Mouse (Mus musculus) left cerebral cortex, adult 9 months (tissue): ENCODE measurements around the gene Olfr64.
A peak's percentile ranks its signal among the peaks of the same experiment; 100 is the strongest.

Experiments
- DNase-seq, 2 experiments: peaks; one replicate each; pipeline ENCODE4 v3.0.0; 2022; ENCODE audit warnings: low spot score in 2 of 2

The Olfr64 gene

DNA sequence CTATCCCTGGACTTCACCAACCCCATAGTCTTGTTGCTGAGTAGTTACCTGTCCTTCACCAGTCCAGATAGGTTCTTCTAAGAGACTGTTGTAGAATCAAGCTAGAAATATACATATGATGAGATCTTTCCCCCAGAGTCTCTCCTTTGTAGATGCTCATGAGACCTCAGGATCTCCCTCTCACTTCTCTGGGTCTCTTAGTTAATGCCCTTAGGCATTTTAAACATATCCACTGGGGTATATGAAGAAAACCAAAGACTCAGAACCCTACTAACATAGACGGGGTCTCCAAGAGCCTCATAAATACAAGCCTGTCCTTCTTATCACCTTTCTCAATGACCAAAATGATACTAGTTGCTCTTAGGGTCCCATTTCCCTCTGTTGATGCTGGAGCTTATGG, at the start of gene Olfr64:
Gene Olfr64 (minus strand): TSS at position 101 of the 400 bp plus-strand sequence.
- DNase-seq: no peak

DNA sequence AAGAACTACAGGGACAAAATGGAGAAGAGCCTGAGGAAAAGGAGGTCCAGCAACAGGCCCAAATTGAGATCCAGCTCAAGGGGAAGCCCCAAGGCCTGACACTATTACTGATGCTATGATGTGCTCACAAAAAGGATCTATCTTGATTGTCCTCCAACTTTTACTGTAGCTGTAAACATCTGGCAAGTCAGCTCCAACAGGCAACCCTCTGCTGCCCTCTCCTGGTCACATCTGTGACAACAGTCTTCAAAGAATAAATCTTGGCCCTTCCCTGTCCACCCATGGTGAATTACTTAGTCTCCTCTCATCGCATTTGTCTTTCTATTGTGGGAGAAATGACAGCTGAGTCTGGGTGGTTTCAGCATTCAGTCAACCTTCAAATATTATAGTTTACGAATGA, 48.4 kb upstream of the Olfr64 start:
- peak in 1 of 2 experiments; percentile 5 for DNase-seq

DNA sequence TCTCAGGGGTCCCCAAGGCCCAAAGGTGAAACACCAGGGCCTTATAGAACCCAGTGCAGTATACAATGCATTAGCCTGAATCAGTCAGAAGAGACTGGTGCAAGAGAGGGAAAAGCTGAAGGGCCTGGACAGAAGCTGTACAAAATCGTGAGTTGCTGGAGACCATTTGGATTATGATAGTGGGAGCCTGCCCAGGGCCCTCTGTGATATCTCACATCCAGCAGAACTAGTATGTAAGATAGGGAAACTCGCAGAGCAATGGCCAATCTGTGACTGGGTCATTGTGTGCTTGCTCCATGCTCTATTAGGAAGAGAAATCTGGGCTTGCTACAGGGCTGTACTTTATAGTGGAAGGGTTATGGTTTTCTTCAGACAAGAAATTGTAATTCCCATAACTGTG, 40.0 kb upstream of the Olfr64 start, which contains the start of gene Olfr632:
Gene Olfr632 (plus strand): TSS at position 84 of the 400 bp plus-strand sequence.
- no peak for DNase-seq

DNA sequence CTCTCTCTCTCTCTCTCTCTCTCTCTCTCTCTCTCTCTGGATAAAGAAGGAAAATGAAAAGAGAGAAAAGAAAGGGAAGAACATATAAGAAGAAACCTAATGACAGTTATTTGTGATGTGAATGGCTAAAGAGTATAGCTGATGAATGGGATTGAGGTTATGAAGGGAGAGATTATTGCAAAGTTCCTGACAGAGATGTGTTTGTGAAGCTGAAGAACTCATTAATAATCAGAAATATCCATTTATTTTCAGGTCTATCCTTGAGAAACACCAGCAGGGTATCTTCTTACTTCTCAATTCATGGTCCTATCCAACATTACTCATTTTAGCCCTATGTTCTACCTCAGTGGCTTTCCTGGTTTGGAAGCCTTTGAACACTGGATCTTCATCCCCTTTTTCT, 34.2 kb upstream of the Olfr64 start, which contains the start of gene Olfr631:
Gene Olfr631 (plus strand): TSS at position 301 of the 400 bp plus-strand sequence.
- no peak for DNase-seq

DNA sequence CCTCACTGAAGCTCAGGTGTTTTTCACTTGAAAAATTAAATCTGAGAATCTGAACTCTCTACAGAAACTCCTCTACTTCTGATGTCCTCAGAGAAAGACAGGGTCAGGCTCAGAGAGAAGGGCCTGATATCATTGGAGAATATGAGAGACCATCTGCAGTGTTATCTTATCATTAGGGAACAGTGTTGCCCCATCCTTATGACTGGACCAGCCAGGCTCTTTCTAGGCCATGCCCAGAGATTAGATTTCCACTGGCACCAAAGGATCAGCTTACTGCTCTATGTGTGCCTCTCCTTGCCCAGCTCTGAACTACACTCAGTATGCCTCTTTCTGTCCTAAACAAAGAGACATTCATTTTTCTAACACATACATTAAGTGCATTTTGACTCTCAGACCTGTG, 21.1 kb upstream of the Olfr64 start:
- DNase-seq: no peak

DNA sequence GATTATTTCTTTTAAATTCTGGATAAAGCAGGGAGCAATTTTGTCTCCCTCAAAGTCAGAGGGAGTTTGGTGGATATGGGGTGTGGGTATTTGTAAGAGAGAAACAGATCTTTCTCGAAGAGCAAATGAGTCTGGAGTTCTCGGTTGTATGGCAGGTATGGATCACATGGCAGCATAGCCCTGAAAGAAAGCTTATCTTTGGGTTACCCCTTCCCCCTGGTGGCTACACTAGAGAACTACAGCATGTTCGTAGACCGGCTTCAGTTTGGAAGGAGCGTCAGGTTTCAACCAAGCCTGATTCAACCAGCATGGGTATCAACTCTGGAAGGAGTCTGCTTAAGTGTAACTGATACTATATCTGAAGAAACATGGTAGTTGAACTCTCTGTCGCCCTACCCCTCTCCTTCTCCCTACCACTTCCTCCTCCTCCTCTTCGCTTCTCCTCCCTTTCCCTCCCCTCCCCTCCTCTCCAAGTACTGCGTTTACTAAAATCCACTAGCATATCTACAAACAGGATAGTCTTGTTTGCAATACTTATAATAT, 18.8 kb upstream of the Olfr64 start:
- DNase-seq: no peak

DNA sequence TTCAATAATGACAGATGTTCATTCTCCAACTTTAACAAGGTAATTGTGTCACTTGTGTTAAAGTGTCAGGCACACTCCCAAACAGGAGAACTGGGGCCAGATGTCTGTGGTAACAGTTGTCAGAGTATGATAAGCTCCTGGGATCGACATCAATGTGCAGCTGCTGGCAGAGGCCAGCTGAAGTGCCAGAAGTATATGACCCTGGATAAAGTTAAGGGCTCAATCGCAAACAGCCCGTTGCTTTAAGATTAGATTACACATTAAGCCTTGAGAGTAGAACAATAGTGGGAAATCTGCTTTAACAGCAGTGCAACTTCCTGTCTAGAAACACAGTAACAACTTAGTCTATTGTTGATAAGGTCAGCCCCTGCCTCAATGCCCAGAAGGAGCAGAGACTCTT, 15.8 kb upstream of the Olfr64 start:
- DNase-seq: no peak

DNA sequence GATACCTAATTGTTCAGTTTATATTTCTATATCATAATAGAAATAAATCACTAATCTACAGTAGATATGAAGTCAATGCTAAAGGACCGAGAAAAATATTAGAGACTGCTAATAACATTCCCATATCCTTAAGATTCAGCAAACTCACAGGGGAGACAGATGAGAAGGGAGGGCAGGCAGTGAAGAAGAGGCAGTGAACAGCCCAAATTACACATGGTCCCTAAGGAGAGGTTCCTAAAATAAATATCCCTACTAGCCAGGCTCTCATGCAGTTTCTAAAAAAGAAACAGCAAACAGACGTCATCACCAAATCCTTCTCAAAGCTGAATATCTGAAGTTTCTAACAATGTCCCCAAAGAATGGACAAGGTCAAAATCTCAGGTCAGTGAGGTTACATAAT, 8.9 kb upstream of the Olfr64 start, which contains the start of gene Olfr65:
Gene Olfr65 (plus strand): TSS at position 301 of the 400 bp plus-strand sequence.
- no peak for DNase-seq

DNA sequence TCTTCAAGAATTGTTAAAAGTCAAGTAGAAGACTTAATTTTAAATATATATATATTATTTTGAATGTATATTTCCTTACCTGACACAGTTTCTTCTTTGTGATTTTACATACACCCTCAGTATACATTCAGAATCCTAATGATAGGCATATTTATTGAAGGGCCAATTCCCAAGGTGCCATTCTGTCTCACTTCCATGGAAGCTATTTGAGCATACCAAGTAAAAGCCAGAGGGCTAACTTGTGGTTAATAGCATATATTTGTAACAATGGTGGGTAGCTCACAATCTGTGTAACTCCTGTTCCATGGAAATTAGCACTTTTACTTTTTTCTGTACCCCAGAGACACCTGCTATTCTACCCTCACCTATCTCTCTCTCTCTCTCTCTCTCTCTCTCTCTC, 8.1 kb downstream of the Olfr64 start, which contains the start of gene Olfr66:
Gene Olfr66 (minus strand): TSS at position 101 of the 400 bp plus-strand sequence.
- no peak for DNase-seq

DNA sequence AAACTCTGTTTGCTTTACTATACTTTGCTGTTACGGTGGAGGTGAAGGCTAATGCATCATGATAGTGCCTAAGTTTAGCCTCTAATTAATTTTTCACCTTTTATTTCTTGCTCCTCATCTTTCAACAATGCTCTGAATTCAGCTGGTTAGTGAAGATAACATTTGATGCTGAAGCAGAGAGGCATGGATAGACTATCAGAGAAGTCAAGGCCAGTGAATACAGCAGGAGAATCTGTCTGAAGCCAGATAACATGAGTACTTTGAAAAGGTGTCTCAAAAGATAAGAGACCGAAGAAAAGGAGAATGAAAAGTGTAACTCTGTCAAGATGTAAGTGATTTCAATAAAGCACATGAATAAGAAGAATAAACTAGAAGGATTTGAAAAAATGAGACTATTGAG, 17.2 kb downstream of the Olfr64 start:
- no peak for DNase-seq

DNA sequence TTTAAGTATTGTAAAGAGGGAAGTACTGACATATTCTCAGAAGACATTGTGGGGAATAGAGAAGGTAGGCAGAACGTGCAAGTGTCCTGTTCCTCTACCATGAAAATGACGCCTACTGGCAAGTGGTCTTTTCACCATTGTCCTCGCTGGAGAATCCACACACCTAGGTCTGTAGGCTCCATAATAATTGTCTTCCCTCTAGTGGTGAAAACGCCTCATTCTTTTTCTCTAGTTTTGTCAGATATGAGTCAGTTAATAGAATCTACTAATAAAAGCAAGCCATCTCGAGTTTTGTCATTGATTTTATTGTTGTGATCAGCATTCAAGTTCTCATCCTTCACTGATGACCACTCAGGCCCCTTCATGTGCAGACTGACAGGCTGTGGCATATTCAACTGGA, 19.8 kb downstream of the Olfr64 start:
- no peak for DNase-seq

DNA sequence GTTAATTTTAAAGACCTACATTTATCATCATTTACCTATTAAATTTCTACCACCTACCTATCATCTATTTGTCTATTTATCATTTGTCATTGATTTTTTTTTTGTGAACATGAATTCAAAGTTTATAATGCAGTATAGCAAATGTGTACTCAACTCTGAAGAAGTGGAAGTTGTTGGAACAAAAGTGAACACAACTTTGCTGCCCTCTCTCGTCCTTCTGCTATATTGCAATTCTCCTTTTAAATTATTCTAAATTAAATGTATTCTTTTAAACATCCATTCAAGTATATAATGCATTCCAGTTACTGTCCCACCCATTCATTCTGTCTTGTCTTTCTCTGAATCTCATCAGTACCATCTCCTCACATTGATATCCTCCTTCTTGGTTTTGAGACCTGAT, 21.2 kb downstream of the Olfr64 start:
- peak in 1 of 2 experiments; percentile 3 for DNase-seq

DNA sequence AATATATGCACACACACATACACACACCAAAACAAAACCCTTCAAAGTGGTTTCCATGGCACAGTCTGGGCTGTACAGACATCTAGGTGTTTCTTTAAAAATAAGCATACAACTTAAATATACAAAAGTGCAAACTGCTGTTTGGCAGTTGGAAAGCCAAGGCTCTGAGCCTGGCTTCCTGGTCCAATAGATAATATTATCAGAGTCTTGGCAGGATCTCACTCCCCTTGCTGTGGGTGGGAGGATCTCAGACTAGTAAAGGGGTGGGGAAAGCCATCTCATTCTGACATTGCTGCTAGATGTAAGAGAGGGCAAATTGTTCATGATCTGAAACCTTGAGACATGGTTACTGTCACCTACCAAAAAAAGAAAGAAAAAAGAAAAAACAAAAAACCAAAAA, 23.6 kb downstream of the Olfr64 start:
- DNase-seq: no peak

DNA sequence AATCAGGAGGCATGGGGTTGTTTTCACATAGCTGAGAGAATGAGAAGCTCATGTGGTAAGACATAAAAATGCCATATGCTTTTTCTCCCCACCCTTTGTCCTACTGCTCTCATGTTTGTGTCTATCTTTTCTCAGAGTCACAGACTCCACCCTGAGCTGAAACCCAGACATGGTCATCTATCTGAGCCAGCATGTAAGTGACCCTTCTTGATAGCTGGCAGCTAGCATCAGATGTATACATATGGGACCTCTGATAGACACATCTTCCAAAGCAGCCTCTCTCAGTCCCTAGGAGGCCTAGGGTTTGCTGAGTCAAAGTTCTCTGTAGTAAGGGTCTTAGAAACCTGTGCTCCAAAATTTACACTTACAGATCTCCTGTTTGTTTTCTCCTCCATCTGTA, 28.6 kb downstream of the Olfr64 start:
- DNase-seq: no peak

DNA sequence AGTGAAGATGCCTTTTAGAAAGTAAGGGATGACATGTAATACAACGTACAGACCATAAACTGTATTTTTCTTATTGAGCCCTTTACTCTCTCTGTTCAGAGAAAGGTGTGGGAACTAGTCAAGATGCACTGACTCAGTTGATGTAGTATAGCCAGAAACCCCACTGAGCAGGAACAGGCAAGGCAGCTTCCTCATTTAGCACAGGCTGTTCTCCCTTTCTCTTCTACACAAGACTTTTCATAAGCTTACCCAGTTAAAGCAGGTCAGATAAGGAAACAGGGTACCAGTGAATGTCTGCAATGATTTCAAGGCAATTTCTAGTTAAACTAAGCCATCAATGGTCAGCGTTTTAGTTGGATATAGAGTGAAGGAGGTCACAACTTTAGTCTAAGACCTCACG, 32.8 kb downstream of the Olfr64 start:
- DNase-seq: no peak

DNA sequence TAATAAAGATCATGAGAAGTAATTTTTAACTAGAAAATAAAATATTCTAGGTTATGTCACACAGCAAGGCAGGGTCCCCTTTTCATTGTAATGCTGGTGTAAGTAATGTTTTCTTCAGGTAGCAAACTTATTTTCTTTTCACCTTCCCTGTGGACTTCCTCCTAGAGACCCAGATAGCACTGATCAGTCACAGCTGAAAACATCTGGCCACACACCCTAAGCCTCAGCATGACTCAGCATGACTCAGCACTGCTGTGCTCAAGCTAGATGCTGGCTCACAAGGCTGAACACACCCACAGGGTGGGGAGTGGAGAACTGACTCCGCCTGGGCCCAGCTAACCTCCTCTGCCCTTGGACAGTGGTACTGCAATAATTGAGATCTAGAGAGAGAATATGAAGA, 33.4 kb downstream of the Olfr64 start:
- no peak for DNase-seq

DNA sequence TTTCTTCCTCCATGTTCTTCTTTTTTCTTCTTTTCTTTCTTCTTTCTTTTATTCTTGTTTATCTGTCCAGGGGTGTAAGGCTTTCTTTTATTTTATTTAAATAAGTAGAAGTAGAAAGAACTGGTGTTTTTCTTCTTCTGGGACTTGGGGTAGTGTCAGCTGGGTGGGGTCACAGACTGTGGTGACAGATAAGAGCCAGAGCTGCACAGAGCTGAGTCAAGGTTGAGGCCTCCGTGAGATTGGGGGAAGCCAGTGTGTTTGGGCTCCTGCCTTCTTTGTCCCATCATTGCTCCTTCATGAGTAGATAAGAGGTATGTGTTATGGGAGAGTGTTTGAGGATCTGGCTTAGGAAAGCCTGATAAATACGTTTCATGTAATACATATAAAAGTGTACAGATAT, 35.2 kb downstream of the Olfr64 start:
- DNase-seq: no peak

DNA sequence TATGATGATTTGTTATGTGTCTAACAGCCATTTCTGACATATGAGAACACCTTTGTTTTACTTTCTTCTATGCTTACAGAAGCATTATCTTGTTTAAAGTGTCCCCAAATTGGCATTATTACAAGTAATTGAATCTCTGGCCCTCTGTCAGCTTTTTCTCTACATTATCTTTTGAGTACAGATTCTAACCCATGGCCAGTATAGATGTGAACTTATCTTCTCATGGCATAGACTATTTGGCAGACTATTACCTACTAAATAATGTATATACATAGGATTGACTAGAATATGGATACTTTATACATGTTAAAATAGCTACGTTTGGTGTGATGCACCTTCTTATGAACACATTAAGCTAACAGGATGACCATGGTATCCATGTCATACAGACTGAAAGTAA, 39.6 kb downstream of the Olfr64 start:
- no peak for DNase-seq

DNA sequence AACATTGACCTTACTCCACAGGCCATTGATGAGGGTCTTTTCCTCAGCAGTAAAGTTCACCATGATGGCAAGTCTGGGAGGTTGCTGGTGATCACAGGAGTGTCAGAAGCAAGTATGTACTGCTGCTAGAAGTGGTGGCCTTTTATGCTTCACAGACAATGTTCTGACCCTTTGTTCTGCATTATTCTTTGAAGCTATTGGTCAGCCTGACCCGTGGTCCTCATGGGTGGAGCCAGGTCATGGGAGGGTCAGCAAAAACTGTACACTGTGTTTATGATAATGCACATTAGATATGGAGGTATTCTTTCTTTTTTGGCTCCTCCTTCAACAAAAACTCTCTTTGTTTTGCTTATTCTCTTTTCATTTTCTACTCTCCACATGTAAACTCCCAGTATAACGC, 41.2 kb downstream of the Olfr64 start, which contains the start of gene Hbb-y:
Gene Hbb-y (minus strand): TSS at position 127 of the 400 bp plus-strand sequence.
- no peak for DNase-seq

DNA sequence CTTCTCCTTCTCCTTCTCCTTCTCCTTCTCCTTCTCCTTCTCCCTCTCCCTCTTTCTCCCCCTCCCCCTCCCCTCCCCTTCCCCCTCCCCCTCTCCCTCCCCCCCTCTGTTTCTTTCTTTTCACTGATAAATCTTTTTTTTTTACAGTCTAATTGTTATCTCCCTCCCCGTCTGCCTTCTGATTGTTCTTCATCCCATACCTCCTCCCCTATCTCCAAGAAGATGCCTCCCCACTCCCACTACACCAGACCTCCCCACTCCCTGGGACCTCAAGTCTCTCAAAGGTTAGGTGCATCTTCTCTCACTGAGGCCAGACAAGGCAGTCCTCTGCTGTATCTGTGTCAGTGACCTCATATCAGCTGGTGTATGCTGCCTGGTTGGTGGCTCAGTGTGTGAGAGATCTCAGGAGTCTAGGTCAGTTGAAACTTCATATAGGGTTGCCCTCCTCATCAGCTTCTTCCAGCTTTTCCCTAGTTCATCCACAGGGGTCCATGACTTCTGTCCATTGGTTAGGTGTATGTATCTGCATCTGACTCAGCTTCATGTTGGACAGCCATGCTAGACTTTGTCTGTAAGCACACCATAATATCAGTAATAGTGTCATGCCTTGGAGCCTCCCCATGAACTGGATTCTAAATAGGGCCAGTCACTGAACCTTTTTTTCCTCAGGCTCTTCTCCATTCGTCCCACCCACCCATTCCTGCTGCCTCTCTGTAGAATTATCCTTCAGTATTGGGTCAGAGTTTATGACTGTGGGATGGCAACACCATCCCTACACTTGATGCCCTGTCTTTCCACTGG, 49.6 kb downstream of the Olfr64 start:
- no peak for DNase-seq

DNA sequence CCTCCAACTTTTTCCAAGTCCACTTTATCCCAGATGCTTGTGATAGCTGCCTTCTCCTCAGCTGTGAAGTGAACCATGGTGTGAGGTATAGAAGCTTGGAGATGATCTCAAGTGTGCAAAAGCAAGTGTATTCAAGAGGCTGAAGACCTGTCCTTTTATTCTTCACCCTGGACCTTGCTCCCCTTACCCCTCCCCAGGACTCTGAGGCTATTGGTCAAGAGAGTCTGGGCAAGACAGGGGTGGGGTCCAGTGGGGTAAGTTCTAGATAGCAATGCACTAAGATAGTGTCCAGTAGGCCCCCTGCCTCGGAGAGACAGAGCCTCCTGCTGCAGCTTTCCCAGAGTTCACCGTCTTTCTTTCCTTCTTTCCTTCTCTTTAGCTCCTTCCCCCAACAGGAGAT, 51.3 kb downstream of the Olfr64 start, which contains the start of gene Hbb-bh1:
Gene Hbb-bh1 (minus strand): TSS at position 131 of the 400 bp plus-strand sequence.
- no peak for DNase-seq

DNA sequence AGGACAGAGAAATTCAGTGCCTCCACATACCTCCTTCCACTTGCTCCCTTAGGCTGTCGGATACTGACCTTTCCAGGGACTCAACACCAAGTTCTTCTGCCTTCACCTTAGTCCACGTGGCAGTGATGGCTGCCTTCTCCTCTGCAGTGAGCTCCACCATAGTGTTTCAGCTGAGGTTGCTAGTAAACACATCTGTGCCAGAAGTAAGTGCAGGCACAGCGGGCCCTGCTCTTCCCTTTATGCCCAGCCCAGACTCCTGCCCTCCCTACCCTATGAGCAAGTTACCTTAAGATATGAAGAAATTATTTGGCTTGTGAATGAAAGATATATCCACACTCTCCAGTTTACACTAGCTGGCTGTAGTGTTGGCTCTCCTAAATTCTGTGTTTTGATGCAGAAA, 54.0 kb downstream of the Olfr64 start, which contains the start of gene Hbb-bh2:
Gene Hbb-bh2 (minus strand): TSS at position 253 of the 400 bp plus-strand sequence.
- DNase-seq: no peak
